Mouse (Mus musculus) effector memory CD4-positive, alpha-beta T cell, adult 7 months (primary cell): ENCODE measurements around the gene Dmac1. TPM values are rescaled to one million over a fixed set of nuclear protein-coding genes. Genes with fewer than 3 reads are reported as not detected.

Experiments used
- polyA plus RNA-seq: library from polyadenylated mRNA; unstranded; fragments of 100-300 nt; shearing (Covaris generic); gene quantifications from one replicate; pipeline ENCODE4 v1.2.1, GENCODE M21; 2017

The Dmac1 gene
- polyA plus RNA-seq: 31.5 TPM

GRCm38 (mm10) chr4:75278197-75279175, at the start of gene Dmac1:
Dmac1 (minus strand) TSS chr4:75278305.

